Mouse (Mus musculus): ENCODE data around the gene Tmem120a. TPM values are rescaled to one million over a fixed set of nuclear protein-coding genes. Genes with fewer than 3 reads are reported as not detected.

Tmem120a gene
- total RNA-seq, 1 experiment from 2014 or later: 7.7 TPM

DNA sequence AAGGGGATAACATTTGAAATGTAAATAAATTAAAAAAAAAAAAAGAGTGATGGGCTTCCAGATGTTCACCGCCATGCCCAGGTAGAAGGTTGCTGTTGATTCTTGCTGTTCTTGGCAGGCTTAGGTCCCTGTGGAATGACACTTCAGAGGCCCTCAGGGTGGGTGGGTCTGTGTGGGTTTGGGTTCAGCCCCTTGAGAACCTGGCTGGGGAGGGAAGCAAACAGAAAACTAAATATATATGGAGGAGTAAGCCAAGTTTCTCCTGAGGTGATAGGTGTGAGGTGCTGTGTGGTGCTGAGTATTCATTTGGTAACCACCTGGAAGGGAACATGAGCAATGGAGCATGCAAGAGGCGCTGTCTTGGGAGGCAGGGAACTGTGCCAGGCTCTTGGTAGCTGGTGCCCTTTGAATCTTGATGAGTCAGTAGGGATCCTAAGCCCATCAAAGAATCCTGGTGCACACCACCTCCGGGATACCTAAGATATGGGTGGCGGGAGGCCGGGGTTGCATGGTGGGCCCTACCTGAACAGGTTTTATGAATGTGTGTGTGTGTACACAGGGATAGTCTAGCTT lies 50.9 kb downstream of the Tmem120a start:
- ATAC-seq (replicated peaks in 1 of 2; ENCODE audit: insufficient read depth in 1 of 2, low FRiP score in 2 of 2, low TSS enrichment in 1 of 2, low read depth in 1 of 2, poor library complexity in 2 of 2, severe bottlenecking in 2 of 2): no peak

DNA sequence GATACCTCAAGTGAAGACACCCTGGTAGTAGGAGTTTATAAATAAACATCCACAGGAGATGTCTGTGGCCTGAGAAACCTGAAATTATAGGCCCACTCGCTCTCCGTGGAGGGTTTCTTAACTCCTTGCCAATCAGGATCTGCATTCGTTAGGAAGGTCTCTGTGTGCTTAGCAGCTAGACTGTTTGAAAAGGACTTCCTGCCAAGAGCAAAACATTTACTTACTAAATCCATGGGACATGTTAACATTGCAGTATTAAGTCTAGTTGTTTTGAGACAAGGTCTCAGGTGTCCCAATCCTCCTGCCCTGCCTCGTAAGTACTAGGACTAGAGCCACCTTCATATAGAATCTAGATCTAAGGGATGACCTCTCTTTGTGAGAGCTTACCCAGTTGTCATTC lies 53.0 kb downstream of the Tmem120a start:
- no peak for ATAC-seq (replicated peaks in 1 of 2; ENCODE audit: insufficient read depth in 1 of 2, low FRiP score in 2 of 2, low TSS enrichment in 1 of 2, low read depth in 1 of 2, poor library complexity in 2 of 2, severe bottlenecking in 2 of 2)

DNA sequence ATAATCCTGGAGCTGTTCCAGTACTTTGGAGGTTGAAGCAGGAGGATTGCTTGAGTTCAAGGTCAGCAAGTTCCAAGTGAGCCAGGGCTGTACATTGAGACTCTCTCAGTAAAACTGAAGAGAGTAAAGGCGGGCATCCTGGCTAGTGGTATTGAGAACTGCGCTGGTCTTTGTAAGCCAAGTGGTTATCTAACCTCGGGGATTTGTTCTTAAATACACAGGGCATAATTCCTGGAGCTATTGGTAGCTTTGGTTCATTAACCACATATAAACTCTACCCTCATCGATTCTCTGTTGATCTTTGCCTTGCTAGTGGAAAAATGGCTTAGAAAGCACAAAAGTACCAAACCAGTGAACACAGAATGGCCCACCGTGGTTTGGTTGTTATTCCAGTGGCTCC lies 53.8 kb downstream of the Tmem120a start:
- ATAC-seq (replicated peaks in 1 of 2; ENCODE audit: insufficient read depth in 1 of 2, low FRiP score in 2 of 2, low TSS enrichment in 1 of 2, low read depth in 1 of 2, poor library complexity in 2 of 2, severe bottlenecking in 2 of 2): no peak

Other genes starting within 250 kb of the Tmem120a start
- gene Hip1, start 199.3 kb downstream of the Tmem120a start, total RNA-seq (2017): 16.8 and 27.7 TPM in 2 replicates
- not detected in 2 replicates for gene Ccl26, start 180.9 kb downstream of the Tmem120a start, total RNA-seq (2017)
- gene Ccl24, start 171.4 kb downstream of the Tmem120a start, total RNA-seq (2017): not detected in 2 replicates
- gene Rhbdd2, start 111.8 kb downstream of the Tmem120a start, total RNA-seq (2017): 13.4 and 21.0 TPM in 2 replicates
- gene Por, start 74.4 kb downstream of the Tmem120a start, total RNA-seq (2017): 75.9 and 96.4 TPM in 2 replicates
- not detected in 2 replicates for gene Styxl1, start 33.9 kb upstream of the Tmem120a start, total RNA-seq (2017)
- 130 and 138 TPM in 2 replicates for gene Mdh2, start 34.0 kb upstream of the Tmem120a start, total RNA-seq (2017)
- not detected in 2 replicates for gene Srrm3, start 62.4 kb upstream of the Tmem120a start, total RNA-seq (2017)
- gene Hspb1, start 143.5 kb upstream of the Tmem120a start, total RNA-seq (2017): not detected in 2 replicates
- 95.4 and 110 TPM in 2 replicates for gene Ywhag, start 190.2 kb upstream of the Tmem120a start, total RNA-seq (2017)
- 3.4 and 3.8 TPM in 2 replicates for gene Ssc4d, start 230.1 kb upstream of the Tmem120a start, total RNA-seq (2017)
- gene Zp3, start 235.7 kb upstream of the Tmem120a start, total RNA-seq (2017): not detected in 2 replicates